Mouse (Mus musculus): Measurements from ENCODE around the gene Zfp688. TPM values are rescaled to one million over a fixed set of nuclear protein-coding genes. Genes with fewer than 3 reads are reported as not detected.
"Not testable (repeated sequence)": the region's sequence is repeated elsewhere in the genome, so short reads cannot be mapped to it uniquely, and the experiment has no call there.

Gene Zfp688
- 32.3 and 36.4 TPM in 2 replicates for polyA plus RNA-seq (2016; fragmentation: Nextera tagmentation; extraction: Ambion mirVana)

- ATAC-seq (ENCODE audit: low FRiP score), result peak; percentile 96
- peak within 1 kb of the TSS; percentile 92 for H3K9ac ChIP-seq
- H3K4me1 ChIP-seq, result peaks cover 13% of the 10 kb centered on the region
- H3K27ac ChIP-seq, result peak within 1 kb of the TSS; percentile 69; the same call in 1 of the 2 replicates
- H3K4me2 ChIP-seq, result peak within 1 kb of the TSS; percentile 99
- no peaks in the 10 kb centered on the region for H3K9me3 ChIP-seq
- peaks cover 16% of the 10 kb centered on the region for H3K36me3 ChIP-seq (replicated peaks)
- WGBS, result under 1% methylated on average over 48 of the region's 48 CpGs
- H3K27me3 ChIP-seq, result peaks cover 17% of the 10 kb centered on the region
- H3K4me3 ChIP-seq (replicated peaks), result peak within 1 kb of the TSS; percentile 88
Observed at GRCm38 (mm10) chr7:127421388-127422191, at the start of gene Zfp688. Gene Zfp688 (minus strand): TSS chr7:127422068.

GRCm38 (mm10) chr7:127471646-127472010 is 49.8 kb upstream of the Zfp688 start:
- H3K4me2 ChIP-seq, result peak overlapping the region; percentile 94
- peak overlapping the region; percentile 94 for H3K9ac ChIP-seq
- WGBS, result 0% methylated on average over 24 of the region's 25 CpGs
- peaks cover 54% of the 10 kb centered on the region for H3K36me3 ChIP-seq (replicated peaks)
- H3K4me3 ChIP-seq (replicated peaks), result peak overlapping the region; percentile 79
- peaks cover 24% of the 10 kb centered on the region for H3K4me1 ChIP-seq
- H3K9me3 ChIP-seq, result no peaks in the 10 kb centered on the region
- ATAC-seq (ENCODE audit: low FRiP score), result peak; percentile 27
- H3K27ac ChIP-seq, result peak overlapping the region; percentile 99
- H3K27me3 ChIP-seq, result no peaks in the 10 kb centered on the region

GRCm38 (mm10) chr7:127470743-127471645 is 49.1 kb upstream of the Zfp688 start:
- Histone ChIP-seq H3K27ac (peak overlapping the region; percentile 99), H3K9me3 (no peaks in the 10 kb centered on the region), H3K4me1 (peaks cover 22% of the 10 kb centered on the region), H3K9ac (peak overlapping the region; percentile 94), H3K36me3 (replicated peaks) (peaks cover 53% of the 10 kb centered on the region), H3K27me3 (no peaks in the 10 kb centered on the region), H3K4me3 (replicated peaks) (peak overlapping the region; percentile 79), H3K4me2 (peak overlapping the region; percentile 94)
- ATAC-seq (ENCODE audit: low FRiP score), result peak; percentile 95
- under 1% methylated on average over 46 of the region's 46 CpGs for WGBS

DNA sequence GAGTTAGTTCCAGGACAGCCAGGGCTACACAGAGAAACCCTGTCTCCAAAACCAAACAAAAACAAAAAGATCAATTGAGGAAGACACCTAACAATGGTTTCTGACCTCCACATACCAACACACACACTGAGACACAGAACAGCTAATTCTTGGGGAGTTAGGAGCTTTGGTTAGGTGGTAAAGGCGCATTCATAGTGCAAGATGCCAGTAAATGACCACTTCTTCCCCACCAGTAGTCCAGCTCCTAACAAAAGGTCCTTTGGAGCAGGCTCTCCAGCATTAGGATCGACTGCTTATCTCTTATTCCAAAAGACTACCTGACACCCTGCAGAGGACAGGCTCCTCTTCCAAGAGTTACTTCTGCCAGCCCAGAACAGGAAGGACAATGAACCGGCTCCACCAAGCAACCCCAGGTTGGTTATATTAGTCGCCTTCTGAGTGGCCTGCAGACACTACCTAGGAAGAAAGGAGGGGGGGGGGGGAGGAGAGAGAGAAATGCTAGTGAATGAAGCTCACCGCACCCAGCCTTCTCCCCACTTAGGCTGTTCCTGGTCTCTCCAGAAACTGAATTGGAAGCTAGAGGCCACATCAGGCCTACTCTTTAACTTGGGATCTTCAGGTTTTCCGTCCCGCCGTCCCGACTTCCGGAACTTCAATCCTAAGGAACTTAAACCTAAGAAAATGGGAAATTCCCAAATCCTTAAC is 48.3 kb upstream of the Zfp688 start:
- Histone ChIP-seq H3K4me2 (peak overlapping the region; percentile 94), H3K27me3 (no peaks in the 10 kb centered on the region), H3K36me3 (replicated peaks) (peaks cover 53% of the 10 kb centered on the region), H3K4me1 (peaks cover 22% of the 10 kb centered on the region), H3K9me3 (no peaks in the 10 kb centered on the region), H3K9ac (peak overlapping the region; percentile 94), H3K4me3 (replicated peaks) (peak overlapping the region; percentile 79), H3K27ac (peak overlapping the region; percentile 99)
- ATAC-seq (ENCODE audit: low FRiP score), result peak; percentile 18; the same call in 1 of the 2 replicates
- 5% methylated on average over 10 of the region's 10 CpGs for WGBS

DNA sequence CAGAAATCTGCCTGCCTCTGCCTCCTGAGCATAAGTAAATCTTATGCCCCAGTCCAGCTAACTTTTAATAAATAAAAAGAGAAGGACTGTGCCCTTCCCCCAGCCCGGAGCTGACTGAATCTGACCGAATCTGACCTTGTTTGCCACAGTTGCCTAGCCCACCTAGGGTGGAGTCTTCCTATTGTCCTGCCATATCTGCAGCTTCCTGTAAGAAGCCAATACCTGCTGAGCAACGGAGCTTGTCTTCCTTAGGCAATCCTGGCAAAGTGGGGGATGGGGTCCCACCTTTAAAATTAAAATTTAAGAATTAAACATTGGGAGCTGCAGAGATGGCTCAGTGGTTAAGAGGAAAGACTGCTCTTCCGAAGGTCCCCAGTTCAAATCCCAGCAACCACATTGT is 44.7 kb upstream of the Zfp688 start:
- Histone ChIP-seq H3K4me2 (no peak overlapping the region), H3K27ac (no peak overlapping the region), H3K27me3 (no peaks in the 10 kb centered on the region), H3K9ac (no peak overlapping the region), H3K36me3 (replicated peaks) (peaks cover 46% of the 10 kb centered on the region), H3K9me3 (no peaks in the 10 kb centered on the region), H3K4me3 (replicated peaks) (no peak overlapping the region), H3K4me1 (peaks cover 13% of the 10 kb centered on the region)
- no peak for ATAC-seq (ENCODE audit: low FRiP score)
- WGBS, result 94% methylated on average over 4 of the region's 4 CpGs

DNA sequence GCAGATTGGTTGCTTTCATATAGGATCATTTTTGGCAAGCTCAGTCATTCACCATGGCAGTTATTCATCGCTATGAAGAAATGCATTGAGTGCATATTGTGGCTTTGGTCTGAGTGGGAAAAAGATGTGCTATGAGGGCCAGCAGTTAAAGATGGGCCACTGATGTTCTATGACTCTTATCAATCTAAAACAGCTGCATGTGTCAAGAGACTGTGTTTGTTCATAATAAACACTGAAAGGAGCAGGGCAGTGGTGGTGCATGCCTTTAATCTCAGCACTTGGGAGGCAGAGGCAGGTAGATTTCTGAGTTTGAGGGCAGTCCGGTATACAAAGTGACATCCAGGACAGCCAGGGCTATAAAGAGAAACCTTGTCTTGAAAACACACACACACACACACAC is 43.8 kb upstream of the Zfp688 start:
- ATAC-seq (ENCODE audit: low FRiP score); H3K27me3 ChIP-seq; H3K9me3 ChIP-seq; H3K27ac ChIP-seq; H3K9ac ChIP-seq; H3K4me2 ChIP-seq; H3K4me3 ChIP-seq (replicated peaks): not testable (repeated sequence)
- WGBS, result 96% methylated on average over 2 of the region's 2 CpGs
- peaks cover 50% of the 10 kb centered on the region for H3K36me3 ChIP-seq (replicated peaks)
- peaks cover 13% of the 10 kb centered on the region for H3K4me1 ChIP-seq

- H3K36me3 ChIP-seq (replicated peaks), result peaks cover 55% of the 10 kb centered on the region
- H3K9ac ChIP-seq, result no peak overlapping the region
- H3K27ac ChIP-seq, result no peak overlapping the region
- no peak overlapping the region for H3K4me2 ChIP-seq
- H3K4me3 ChIP-seq (replicated peaks), result no peak overlapping the region
- peaks cover 12% of the 10 kb centered on the region for H3K4me1 ChIP-seq
- no peak for ATAC-seq (ENCODE audit: low FRiP score)
- H3K27me3 ChIP-seq, result no peaks in the 10 kb centered on the region
- WGBS, result 91% methylated on average over 3 of the region's 3 CpGs
- no peaks in the 10 kb centered on the region for H3K9me3 ChIP-seq
Observed at GRCm38 (mm10) chr7:127465191-127465590, 43.3 kb upstream of the Zfp688 start.

DNA sequence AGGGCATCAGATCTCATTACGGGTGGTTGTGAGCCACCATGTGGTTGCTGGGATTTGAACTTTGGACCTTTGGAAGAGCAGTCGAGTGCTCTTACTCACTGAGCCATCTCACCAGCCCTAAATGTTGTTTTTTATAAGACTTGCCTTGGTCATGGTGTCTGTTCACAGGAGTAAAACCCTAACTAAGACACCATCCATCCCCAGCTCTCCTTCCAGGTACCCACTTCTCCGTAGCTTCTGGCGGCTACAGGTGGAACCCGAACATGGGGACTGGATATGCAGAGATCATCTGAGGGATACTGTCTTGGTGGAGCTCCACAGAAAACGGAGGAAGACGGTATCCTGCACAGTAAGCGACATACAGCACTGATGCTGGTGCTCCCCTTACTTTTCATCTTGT is 37.4 kb upstream of the Zfp688 start, which contains the start of gene Prr14:
Gene Prr14 (plus strand): TSS at position 301 of the 400 bp plus-strand sequence.
- not testable (repeated sequence) for H3K27ac ChIP-seq; H3K4me2 ChIP-seq; H3K27me3 ChIP-seq; H3K4me1 ChIP-seq; H3K9me3 ChIP-seq; H3K4me3 ChIP-seq (replicated peaks); ATAC-seq (ENCODE audit: low FRiP score); H3K9ac ChIP-seq
- WGBS, result 98% methylated on average over 8 of the region's 8 CpGs
- peaks cover 64% of the 10 kb centered on the region for H3K36me3 ChIP-seq (replicated peaks)

GRCm38 (mm10) chr7:127458371-127459122 is 36.7 kb upstream of the Zfp688 start:
- not testable (repeated sequence) for H3K4me1 ChIP-seq; H3K27me3 ChIP-seq; H3K9ac ChIP-seq; H3K4me2 ChIP-seq; H3K9me3 ChIP-seq; H3K4me3 ChIP-seq (replicated peaks); H3K27ac ChIP-seq; ATAC-seq (ENCODE audit: low FRiP score)
- 80% methylated on average over 3 of the region's 3 CpGs for WGBS
- peaks cover 64% of the 10 kb centered on the region for H3K36me3 ChIP-seq (replicated peaks)

- no peak overlapping the region for H3K4me2 ChIP-seq
- no peak for ATAC-seq (ENCODE audit: low FRiP score)
- peaks cover 36% of the 10 kb centered on the region for H3K4me1 ChIP-seq
- H3K27me3 ChIP-seq, result no peaks in the 10 kb centered on the region
- H3K9me3 ChIP-seq, result peaks cover 8% of the 10 kb centered on the region; the same call in 1 of the 2 replicates
- WGBS, result 89% methylated on average over 7 of the region's 7 CpGs
- H3K9ac ChIP-seq, result no peak overlapping the region
- peaks cover 62% of the 10 kb centered on the region for H3K36me3 ChIP-seq (replicated peaks)
- H3K4me3 ChIP-seq (replicated peaks), result no peak overlapping the region
- H3K27ac ChIP-seq, result no peak overlapping the region
Observed at GRCm38 (mm10) chr7:127454905-127455304, 33.0 kb upstream of the Zfp688 start.

GRCm38 (mm10) chr7:127453056-127453455 is 31.2 kb upstream of the Zfp688 start:
- ATAC-seq (ENCODE audit: low FRiP score), result no peak
- Histone ChIP-seq H3K4me1 (peaks cover 41% of the 10 kb centered on the region), H3K4me3 (replicated peaks) (no peak overlapping the region), H3K36me3 (replicated peaks) (peaks cover 52% of the 10 kb centered on the region), H3K9me3 (peaks cover 8% of the 10 kb centered on the region; the same call in 1 of the 2 replicates), H3K27me3 (no peaks in the 10 kb centered on the region), H3K27ac (no peak overlapping the region), H3K9ac (no peak overlapping the region), H3K4me2 (no peak overlapping the region)
- WGBS, result 96% methylated on average over 2 of the region's 2 CpGs
